10 mouse cellular contexts compared by ENCODE assay signal in genomic region chr19:10867946-10868622, GRCm38 (mm10). TPM values are rescaled to one million over a fixed set of nuclear protein-coding genes. Genes with fewer than 3 reads are reported as not detected.
A peak's percentile ranks its signal among the peaks of the same experiment; 100 is the strongest.
DNase-seq lines count a peak whose midpoint lies in the region; ATAC-seq and TF ChIP-seq lines count a peak whose summit lies in the region.
"Had no signal": no experiment of that assay in that cellular context is flagged by ENCODE, and none has a peak within 500 bp of the region (broad histone marks: within the 10 kb centered on the region; RNA-seq: fewer than 3 reads in every experiment).

No protein-coding gene starts in this region.

- DNase-seq in heart, adult 2 months, result no peak
- DNase-seq in brain, embryonic 14.5 days (ENCODE audit: low read depth), result peak; percentile 19
- no peak for DNase-seq in hindbrain, embryonic 10.5 days (ENCODE audit: low spot score)
- no peak for DNase-seq in urinary bladder, postnatal 4 days (ENCODE audit: low spot score in 2 of 2)
- DNase-seq in thymus, postnatal 14 days, result no peak
- DNase-seq in adrenal gland, adult 8-10 months, result no peak

- H3K79me2 ChIP-seq in heart, adult 2 months (replicated peaks; ENCODE audit: control insufficient read depth, insufficient read depth, low read length), result no peaks in the 10 kb centered on the region

- 36% methylated on average over 5 of the region's 5 CpGs for WGBS in heart, embryonic 14.5 days
- 51% methylated on average over 5 of the region's 5 CpGs for WGBS in heart, adult 2 months
- WGBS in hindbrain, embryonic 10.5 days, result 40% methylated on average over 5 of the region's 5 CpGs
- WGBS in midbrain, embryonic 12.5 days, result 38% methylated on average over 5 of the region's 5 CpGs

- H3K36me3 ChIP-seq in heart, embryonic 14.5 days (ENCODE audit: control insufficient read depth, insufficient read depth, low read length), result peaks cover 61% of the 10 kb centered on the region
- H3K36me3 ChIP-seq in heart, adult 2 months (ENCODE audit: control insufficient read depth, insufficient read depth, low read length), result no peaks in the 10 kb centered on the region
- H3K36me3 ChIP-seq in hindbrain, embryonic 10.5 days, result peaks cover 70% of the 10 kb centered on the region
- peaks cover 64% of the 10 kb centered on the region for H3K36me3 ChIP-seq in midbrain, embryonic 12.5 days

- no peak for TF ChIP-seq EP300 in heart, adult 2 months (IDR thresholded peaks at IDR 0.05; ENCODE audit: insufficient read depth, low read depth, low read length)

- no peak for TF ChIP-seq CTCF in heart, adult 2 months (IDR thresholded peaks at IDR 0.05)
- no peak for TF ChIP-seq CTCF in brain, embryonic 14.5 days (IDR thresholded peaks at IDR 0.05; ENCODE audit: borderline replicate concordance, extremely low read depth, insufficient read depth, insufficient read length)

- H3K4me2 ChIP-seq in heart, embryonic 14.5 days (ENCODE audit: low read length), result peak overlapping the region; percentile 83
- H3K4me2 ChIP-seq in midbrain, embryonic 12.5 days (replicated peaks), result peak overlapping the region; percentile 91

- no peaks in the 10 kb centered on the region for H3K9me3 ChIP-seq in heart, embryonic 14.5 days (ENCODE audit: control insufficient read depth, low read length)
- no peaks in the 10 kb centered on the region for H3K9me3 ChIP-seq in hindbrain, embryonic 10.5 days
- H3K9me3 ChIP-seq in midbrain, embryonic 12.5 days, result no peaks in the 10 kb centered on the region

- H3K9ac ChIP-seq in heart, embryonic 14.5 days (ENCODE audit: low read length), result peak overlapping the region; percentile 92
- H3K9ac ChIP-seq in heart, adult 2 months (ENCODE audit: low read depth, low read length), result no peak overlapping the region
- peak overlapping the region; percentile 92 for H3K9ac ChIP-seq in midbrain, embryonic 12.5 days (replicated peaks)

- no peak for ATAC-seq in heart, embryonic 14.5 days (ENCODE audit: insufficient number of reproducible peaks, insufficient read depth, low FRiP score, low read depth)
- ATAC-seq in midbrain, embryonic 12.5 days (ENCODE audit: low FRiP score, low read depth), result no peak

- H3K4me1 ChIP-seq in heart, embryonic 14.5 days (ENCODE audit: control insufficient read depth in 2 of 2, insufficient read depth in 2 of 2, low read length in 2 of 2), result peaks cover 9 to 19% of the 10 kb centered on the region in 2 experiments
- peaks cover 5% of the 10 kb centered on the region for H3K4me1 ChIP-seq in heart, adult 2 months (ENCODE audit: control insufficient read depth, insufficient read depth, low read length)
- H3K4me1 ChIP-seq in hindbrain, embryonic 10.5 days (replicated peaks), result peaks cover 51% of the 10 kb centered on the region
- H3K4me1 ChIP-seq in midbrain, embryonic 12.5 days, result peaks cover 29% of the 10 kb centered on the region

- intact Hi-C loops in heart, adult 2 months (cut with DNase I), result no loop called here

- H3K4me3 ChIP-seq in heart, embryonic 14.5 days (ENCODE audit: control insufficient read depth in 1 of 2, insufficient read depth in 1 of 2, low read depth in 1 of 2, low read length in 2 of 2), result peak overlapping the region; percentile 85 to 96
- H3K4me3 ChIP-seq in heart, adult 2 months, result no peak overlapping the region; the same call in 1 of the 2 replicates
- H3K4me3 ChIP-seq in hindbrain, embryonic 10.5 days, result peak overlapping the region; percentile 85
- H3K4me3 ChIP-seq in midbrain, embryonic 12.5 days, result peak overlapping the region; percentile 86
- H3K4me3 ChIP-seq: erythroblast, embryonic 14.5 days had no signal

- H3K27me3 ChIP-seq in heart, embryonic 14.5 days (ENCODE audit: control insufficient read depth, insufficient read depth, low read length), result no peaks in the 10 kb centered on the region
- no peaks in the 10 kb centered on the region for H3K27me3 ChIP-seq in heart, adult 2 months (ENCODE audit: control insufficient read depth, insufficient read depth, low read length)
- peaks cover 7% of the 10 kb centered on the region; the same call in 1 of the 2 replicates for H3K27me3 ChIP-seq in hindbrain, embryonic 10.5 days (ENCODE audit: insufficient read depth, poor library complexity, severe bottlenecking)
- no peaks in the 10 kb centered on the region for H3K27me3 ChIP-seq in midbrain, embryonic 12.5 days

- no peak for TF ChIP-seq POLR2A in heart, adult 2 months (IDR thresholded peaks at IDR 0.05; ENCODE audit: insufficient read depth, low read depth, low read length)
- TF ChIP-seq POLR2A in brain, embryonic 14.5 days (IDR thresholded peaks at IDR 0.05; ENCODE audit: borderline replicate concordance, extremely low read depth, insufficient read depth, insufficient read length, poor library complexity, severe bottlenecking), result no peak

- H3K27ac ChIP-seq in heart, embryonic 14.5 days (replicated peaks in 1 of 2; ENCODE audit: control insufficient read depth in 1 of 2, insufficient read depth in 1 of 2, low read depth in 2 of 2, low read length in 2 of 2), result no peak overlapping the region
- H3K27ac ChIP-seq in heart, adult 2 months, result no peak overlapping the region
- H3K27ac ChIP-seq in hindbrain, embryonic 10.5 days, result peak overlapping the region; percentile 99
- peak overlapping the region; percentile 90; the same call in 1 of the 2 replicates for H3K27ac ChIP-seq in midbrain, embryonic 12.5 days (replicated peaks)

RNA-seq across cellular contexts. Expression of gene Tmem132a, which starts 1.7 kb away (rescaled TPM):
- 31.6 and 37.0 TPM in 2 replicates for polyA plus RNA-seq in heart, embryonic 14.5 days (2014; fragmentation: Nextera tagmentation; extraction: Ambion mirVana)
- 10 to 100 TPM; 10.7 to 12.0 TPM for total RNA-seq in heart, adult 2 months (2021)
- polyA plus RNA-seq in heart, adult 2 months (2012; rRNA removed), result 11.1 and 11.5 TPM in 2 replicates
- 292 and 301 TPM in 2 replicates for polyA plus RNA-seq in brain, embryonic 14.5 days (2012; rRNA removed)
- 119 and 135 TPM in 2 replicates for polyA plus RNA-seq in hindbrain, embryonic 10.5 days (2016; fragmentation: Nextera tagmentation; extraction: Ambion mirVana)
- 146 and 150 TPM in 2 replicates for polyA plus RNA-seq in midbrain, embryonic 12.5 days (2016; fragmentation: Nextera tagmentation; extraction: Ambion mirVana)
- total RNA-seq in adrenal gland, adult 8-10 months (2022), result 10 to 100 TPM; 39.0 to 47.6 (median 39.9) TPM
- total RNA-seq: MEL had no signal

RNA-seq across cellular contexts. Expression of gene Tmem109, which starts 13.7 kb away (rescaled TPM):
- polyA plus RNA-seq in heart, embryonic 14.5 days (2014; fragmentation: Nextera tagmentation; extraction: Ambion mirVana), result 92.4 and 94.5 TPM in 2 replicates
- total RNA-seq in heart, adult 2 months (2021), result 100 to 1,000 TPM; 101 to 109 TPM
- 160 and 196 TPM in 2 replicates for polyA plus RNA-seq in heart, adult 2 months (2012; rRNA removed)
- 41.9 and 47.1 TPM in 2 replicates for polyA plus RNA-seq in brain, embryonic 14.5 days (2012; rRNA removed)
- 50.8 and 57.3 TPM in 2 replicates for polyA plus RNA-seq in hindbrain, embryonic 10.5 days (2016; fragmentation: Nextera tagmentation; extraction: Ambion mirVana)
- 36.4 and 40.3 TPM in 2 replicates for polyA plus RNA-seq in midbrain, embryonic 12.5 days (2016; fragmentation: Nextera tagmentation; extraction: Ambion mirVana)
- 100 to 1,000 TPM; 132 to 209 (median 153) TPM for total RNA-seq in adrenal gland, adult 8-10 months (2022)

RNA-seq across cellular contexts. Expression of gene Prpf19, which starts 26.9 kb away (rescaled TPM):
- polyA plus RNA-seq in heart, embryonic 14.5 days (2014; fragmentation: Nextera tagmentation; extraction: Ambion mirVana), result 32.0 and 35.3 TPM in 2 replicates
- total RNA-seq in heart, adult 2 months (2021), result 100 to 1,000 TPM; 216 to 243 TPM
- 432 and 512 TPM in 2 replicates for polyA plus RNA-seq in heart, adult 2 months (2012; rRNA removed)
- polyA plus RNA-seq in brain, embryonic 14.5 days (2012; rRNA removed), result 341 and 452 TPM in 2 replicates
- polyA plus RNA-seq in hindbrain, embryonic 10.5 days (2016; fragmentation: Nextera tagmentation; extraction: Ambion mirVana), result 35.9 and 43.5 TPM in 2 replicates
- 39.1 and 41.1 TPM in 2 replicates for polyA plus RNA-seq in midbrain, embryonic 12.5 days (2016; fragmentation: Nextera tagmentation; extraction: Ambion mirVana)
- 100 to 1,000 TPM; 202 to 232 (median 221) TPM for total RNA-seq in adrenal gland, adult 8-10 months (2022)

RNA-seq across cellular contexts. Expression of gene Slc15a3, which starts 28.6 kb away (rescaled TPM):
- polyA plus RNA-seq in heart, embryonic 14.5 days (2014; fragmentation: Nextera tagmentation; extraction: Ambion mirVana), result 0.46 and 0.66 TPM in 2 replicates
- 1 to 10 TPM; 2.1 to 2.3 TPM for total RNA-seq in heart, adult 2 months (2021)
- polyA plus RNA-seq in heart, adult 2 months (2012; rRNA removed), result 3.9 and 4.9 TPM in 2 replicates
- 0.61 and 1.0 TPM in 2 replicates for polyA plus RNA-seq in brain, embryonic 14.5 days (2012; rRNA removed)
- 0.50 and 0.93 TPM in 2 replicates for polyA plus RNA-seq in hindbrain, embryonic 10.5 days (2016; fragmentation: Nextera tagmentation; extraction: Ambion mirVana)
- polyA plus RNA-seq in midbrain, embryonic 12.5 days (2016; fragmentation: Nextera tagmentation; extraction: Ambion mirVana), result 0.12 and 0.29 TPM in 2 replicates
- total RNA-seq in adrenal gland, adult 8-10 months (2022), result 1 to 10 TPM; 3.7 to 8.4 (median 5.1) TPM
- total RNA-seq: MEL had no signal

RNA-seq across cellular contexts. Expression of gene Cd6, which starts 38.2 kb away (rescaled TPM):
- polyA plus RNA-seq in heart, embryonic 14.5 days (2014; fragmentation: Nextera tagmentation; extraction: Ambion mirVana), result not detected in 2 replicates
- under 1 TPM in 1 of 2 experiments, not detected in 1; 0.07 TPM for total RNA-seq in heart, adult 2 months (2021)
- 0.44 and 0.76 TPM in 2 replicates for polyA plus RNA-seq in heart, adult 2 months (2012; rRNA removed)
- polyA plus RNA-seq in brain, embryonic 14.5 days (2012; rRNA removed), result not detected in 2 replicates
- not detected in 2 replicates for polyA plus RNA-seq in hindbrain, embryonic 10.5 days (2016; fragmentation: Nextera tagmentation; extraction: Ambion mirVana)
- polyA plus RNA-seq in midbrain, embryonic 12.5 days (2016; fragmentation: Nextera tagmentation; extraction: Ambion mirVana), result not detected in 2 replicates
- total RNA-seq in adrenal gland, adult 8-10 months (2022), result under 1 TPM in 2 of 4 experiments, not detected in 2; 0.18 to 0.30 TPM
- total RNA-seq: MEL had no signal
- polyA plus RNA-seq: erythroblast, embryonic 14.5 days had no signal

Comparison
In these comparisons a context has a peak if more than half of its experiments do, and no peak if none do; other contexts are left out.
1. H3K27ac ChIP-seq: peak in hindbrain, embryonic 10.5 days (single experiment) and midbrain, embryonic 12.5 days (single experiment); none in heart, embryonic 14.5 days (0 of 2) and heart, adult 2 months (single experiment).